Mouse (Mus musculus): Measurements from ENCODE around the gene Ccdc82. TPM values are rescaled to one million over a fixed set of nuclear protein-coding genes. Genes with fewer than 3 reads are reported as not detected.

The Ccdc82 gene
- polyA plus RNA-seq, 1 experiment from 2014 or later: 9.5 TPM

DNA sequence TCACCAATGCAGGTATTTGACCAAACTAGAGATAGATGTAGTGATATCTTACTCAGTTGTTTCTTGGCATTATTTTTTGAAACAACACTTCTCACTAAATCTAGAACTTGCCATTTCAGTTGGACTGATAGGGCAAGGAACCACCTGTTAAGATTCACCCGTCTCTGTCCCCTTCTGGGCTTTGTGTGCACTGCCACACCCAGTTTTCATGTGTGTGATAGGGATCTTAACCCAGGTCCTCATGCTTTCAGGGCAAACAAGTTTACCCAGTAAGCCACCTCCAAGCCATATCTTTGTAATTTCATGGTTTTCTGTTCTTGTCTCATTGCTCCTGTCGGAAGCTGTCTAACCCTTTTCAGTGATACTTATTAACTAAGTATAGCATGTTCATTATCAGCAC lies 4.5 kb downstream of the Ccdc82 start:
- Histone ChIP-seq H3K4me1 (replicated peaks) (peaks cover 15% of the 10 kb centered on the region), H3K9me3 (replicated peaks) (no peaks in the 10 kb centered on the region), H3K9ac (no peak overlapping the region), H3K36me3 (peaks cover 10% of the 10 kb centered on the region), H3K27me3 (no peaks in the 10 kb centered on the region), H3K4me3 (replicated peaks) (no peak overlapping the region), H3K27ac (no peak overlapping the region), H3K4me2 (no peak overlapping the region)
- DNase-seq (no peak), ATAC-seq (ENCODE audit: low read depth) (no peak)
- WGBS (ENCODE audit: insufficient replicate concordance): 28% methylated on average over 2 of the region's 2 CpGs

DNA sequence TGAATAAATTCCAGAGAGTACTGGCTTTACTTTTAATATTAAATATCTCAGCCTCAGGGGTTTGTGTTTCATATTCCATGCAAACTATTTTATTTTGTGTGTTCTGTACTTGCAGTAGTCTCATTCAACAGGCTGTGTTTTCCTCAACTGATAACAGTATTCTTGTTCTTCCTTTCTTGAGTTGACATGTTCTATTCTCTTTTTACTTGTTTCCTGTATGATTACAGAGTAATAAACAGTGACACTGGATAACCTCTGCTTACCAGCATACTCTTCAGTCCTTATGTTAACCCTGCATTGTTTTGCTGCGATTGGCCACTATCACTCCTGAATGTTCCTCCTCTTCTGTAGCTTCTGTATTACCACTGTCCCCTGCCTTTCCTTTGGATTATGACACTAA lies 10.0 kb downstream of the Ccdc82 start:
- Histone ChIP-seq H3K4me1 (replicated peaks) (no peaks in the 10 kb centered on the region), H3K27me3 (no peaks in the 10 kb centered on the region), H3K36me3 (peaks cover 10% of the 10 kb centered on the region), H3K4me2 (no peak overlapping the region), H3K27ac (no peak overlapping the region), H3K9ac (no peak overlapping the region), H3K9me3 (replicated peaks) (no peaks in the 10 kb centered on the region), H3K4me3 (replicated peaks) (no peak overlapping the region)
- DNase-seq: no peak
- no peak for ATAC-seq (ENCODE audit: low read depth)
- 91% methylated on average over 1 of the region's 1 CpGs for WGBS (ENCODE audit: insufficient replicate concordance)

DNA sequence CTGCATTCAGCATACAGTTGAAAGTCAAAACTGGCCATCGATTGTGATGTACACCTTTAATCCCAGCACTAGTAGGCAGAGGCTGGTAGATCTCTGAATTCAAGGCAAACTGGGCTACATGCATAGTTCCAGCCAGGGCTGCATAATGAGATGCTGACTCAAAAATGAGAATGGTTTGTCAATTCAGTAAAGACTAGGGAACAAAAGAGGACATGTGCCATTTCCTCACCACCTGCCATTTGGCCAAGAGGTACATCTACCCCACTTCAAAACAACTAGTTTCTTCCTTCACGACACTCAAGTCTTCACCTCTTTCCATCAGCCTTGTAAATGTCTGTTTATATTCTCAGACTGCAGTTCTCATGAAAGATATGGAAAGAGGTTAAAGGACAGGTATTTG lies 11.4 kb downstream of the Ccdc82 start:
- Histone ChIP-seq H3K9ac (no peak overlapping the region), H3K4me2 (no peak overlapping the region), H3K9me3 (replicated peaks) (no peaks in the 10 kb centered on the region), H3K4me1 (replicated peaks) (no peaks in the 10 kb centered on the region), H3K27me3 (no peaks in the 10 kb centered on the region), H3K4me3 (replicated peaks) (no peak overlapping the region), H3K27ac (no peak overlapping the region), H3K36me3 (peaks cover 4% of the 10 kb centered on the region)
- DNase-seq (no peak), ATAC-seq (ENCODE audit: low read depth) (no peak)
- WGBS (ENCODE audit: insufficient replicate concordance): 90% methylated on average over 2 of the region's 2 CpGs

DNA sequence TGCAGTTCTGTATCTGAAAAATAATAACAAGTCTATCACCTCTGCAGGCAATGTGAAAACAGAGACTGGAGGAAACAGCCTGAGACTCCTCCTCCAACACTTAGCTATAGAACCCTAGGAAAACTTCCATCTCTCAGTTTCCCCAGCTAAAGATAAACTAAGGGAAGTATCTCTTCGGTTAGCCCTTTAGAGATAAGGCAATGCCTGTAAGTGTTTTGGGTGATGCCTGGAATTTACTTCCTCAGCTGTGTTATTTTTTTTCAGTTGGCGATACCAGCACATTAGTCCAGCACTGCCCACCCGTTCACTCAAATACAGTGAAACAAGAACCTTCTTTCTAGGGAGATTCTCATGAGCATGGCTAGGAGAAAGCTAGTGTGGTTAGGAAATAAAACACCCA lies 14.2 kb downstream of the Ccdc82 start:
- Histone ChIP-seq H3K27me3 (no peaks in the 10 kb centered on the region), H3K36me3 (no peaks in the 10 kb centered on the region), H3K27ac (no peak overlapping the region), H3K4me3 (replicated peaks) (no peak overlapping the region), H3K4me2 (no peak overlapping the region), H3K9ac (no peak overlapping the region), H3K4me1 (replicated peaks) (no peaks in the 10 kb centered on the region), H3K9me3 (replicated peaks) (no peaks in the 10 kb centered on the region)
- 32% methylated on average over 3 of the region's 3 CpGs for WGBS (ENCODE audit: insufficient replicate concordance)
- ATAC-seq (ENCODE audit: low read depth) (no peak), DNase-seq (no peak)

DNA sequence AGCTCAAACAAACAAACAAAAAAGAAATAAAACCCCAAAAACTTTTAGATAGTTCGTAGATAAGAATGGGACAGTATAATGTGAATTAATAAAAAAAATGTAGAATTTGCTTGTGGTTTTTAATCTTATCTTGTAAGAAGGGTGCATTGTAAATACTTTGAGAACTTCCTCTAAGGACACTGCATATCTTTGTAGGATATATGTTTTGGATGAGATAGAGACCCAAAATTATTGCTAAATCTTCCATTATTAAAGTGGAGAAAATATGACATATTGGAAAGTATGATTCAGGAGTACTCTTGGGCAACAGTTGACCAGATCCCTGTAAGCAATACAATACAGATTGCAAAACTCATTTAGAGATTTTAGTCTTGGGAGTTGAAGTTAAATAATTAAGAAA lies 26.5 kb downstream of the Ccdc82 start:
- WGBS (ENCODE audit: insufficient replicate concordance): 74% methylated on average over 1 of the region's 1 CpGs
- Histone ChIP-seq H3K27ac (no peak overlapping the region), H3K4me3 (replicated peaks) (no peak overlapping the region), H3K36me3 (peaks cover 13% of the 10 kb centered on the region), H3K4me1 (replicated peaks) (no peaks in the 10 kb centered on the region), H3K9me3 (replicated peaks) (no peaks in the 10 kb centered on the region), H3K9ac (no peak overlapping the region), H3K4me2 (no peak overlapping the region), H3K27me3 (no peaks in the 10 kb centered on the region)
- ATAC-seq (ENCODE audit: low read depth) (no peak), DNase-seq (no peak)

DNA sequence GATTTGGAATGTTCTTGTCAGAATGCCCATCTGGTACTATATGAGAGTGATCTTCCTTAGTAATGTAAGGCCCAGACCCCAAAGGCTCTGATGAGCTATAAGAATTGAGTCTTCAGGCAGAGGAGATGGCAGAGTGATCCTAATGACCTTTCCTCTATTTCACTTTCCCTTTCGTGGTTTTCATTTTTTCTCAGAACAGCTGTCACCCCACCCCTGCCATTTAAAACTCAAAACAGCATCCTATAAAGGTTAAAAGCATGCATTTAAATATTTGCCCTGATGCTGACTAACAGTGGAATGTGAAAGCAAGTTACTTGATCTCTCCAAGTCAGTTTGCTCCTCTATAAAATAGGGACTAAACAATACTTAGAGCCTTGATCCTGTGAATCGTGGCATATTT lies 40.7 kb downstream of the Ccdc82 start:
- H3K4me1 ChIP-seq (replicated peaks): no peaks in the 10 kb centered on the region
- no peaks in the 10 kb centered on the region for H3K27me3 ChIP-seq
- peaks cover 12% of the 10 kb centered on the region for H3K36me3 ChIP-seq
- WGBS (ENCODE audit: insufficient replicate concordance): 68% methylated on average over 2 of the region's 2 CpGs
- DNase-seq (no peak), ATAC-seq (ENCODE audit: low read depth) (no peak)
- no peaks in the 10 kb centered on the region for H3K9me3 ChIP-seq (replicated peaks)
- no peak overlapping the region for H3K4me2 ChIP-seq
- no peak overlapping the region for H3K27ac ChIP-seq
- H3K4me3 ChIP-seq (replicated peaks): no peak overlapping the region
- no peak overlapping the region for H3K9ac ChIP-seq

DNA sequence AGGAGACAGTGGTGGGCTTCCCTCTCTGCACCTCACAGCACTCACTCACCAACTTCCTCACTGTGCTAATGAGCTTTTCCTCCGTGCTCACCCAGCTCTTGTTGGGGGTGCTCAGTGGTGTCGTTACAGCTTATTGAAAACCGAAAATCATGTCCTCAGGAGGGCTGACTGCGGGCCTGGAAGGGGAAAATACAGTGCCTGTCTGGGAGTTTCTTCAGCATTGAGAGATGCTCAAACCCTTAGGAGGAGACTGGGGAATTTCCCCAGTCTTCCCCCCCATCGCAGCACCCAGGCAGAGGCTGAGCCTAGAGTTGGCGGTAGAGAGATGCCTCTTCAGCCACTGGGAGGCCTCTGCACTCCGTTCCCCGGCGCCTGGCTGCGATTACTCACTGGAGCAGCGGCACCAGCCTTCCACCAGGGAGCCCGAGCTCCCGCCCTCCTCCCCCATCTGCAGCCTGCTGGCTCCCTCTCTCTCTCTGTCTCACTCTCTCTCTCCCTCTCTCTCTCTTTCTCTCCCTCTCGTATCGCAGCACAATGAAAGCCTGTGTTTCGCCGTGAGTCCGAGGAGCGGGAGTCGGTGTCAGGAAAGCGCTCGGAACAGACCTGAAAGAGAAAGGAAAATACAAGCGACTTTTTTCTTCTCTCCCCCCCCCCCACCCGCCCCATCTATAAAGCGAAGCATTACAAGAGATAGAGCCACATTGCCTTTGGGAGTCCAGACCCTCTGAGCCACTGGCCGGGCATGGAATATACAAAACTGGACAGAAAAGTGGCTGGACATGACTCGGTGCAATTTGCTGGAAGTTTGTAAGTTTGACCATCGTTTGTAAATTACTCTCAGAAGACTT lies 49.7 kb downstream of the Ccdc82 start:
- H3K36me3 ChIP-seq: no peaks in the 10 kb centered on the region
- DNase-seq: peak; percentile 74
- peaks cover 37% of the 10 kb centered on the region for H3K4me1 ChIP-seq (replicated peaks)
- H3K9ac ChIP-seq: peak overlapping the region; percentile 74
- ATAC-seq (ENCODE audit: low read depth): peak; percentile 88
- under 1% methylated on average over 28 of the region's 28 CpGs for WGBS (ENCODE audit: insufficient replicate concordance)
- H3K27ac ChIP-seq: no peak overlapping the region
- H3K4me2 ChIP-seq: peak overlapping the region; percentile 95
- H3K9me3 ChIP-seq (replicated peaks): no peaks in the 10 kb centered on the region
- H3K27me3 ChIP-seq: peaks cover 4% of the 10 kb centered on the region; the same call in 1 of the 2 replicates
- H3K4me3 ChIP-seq (replicated peaks): peak overlapping the region; percentile 66

DNA sequence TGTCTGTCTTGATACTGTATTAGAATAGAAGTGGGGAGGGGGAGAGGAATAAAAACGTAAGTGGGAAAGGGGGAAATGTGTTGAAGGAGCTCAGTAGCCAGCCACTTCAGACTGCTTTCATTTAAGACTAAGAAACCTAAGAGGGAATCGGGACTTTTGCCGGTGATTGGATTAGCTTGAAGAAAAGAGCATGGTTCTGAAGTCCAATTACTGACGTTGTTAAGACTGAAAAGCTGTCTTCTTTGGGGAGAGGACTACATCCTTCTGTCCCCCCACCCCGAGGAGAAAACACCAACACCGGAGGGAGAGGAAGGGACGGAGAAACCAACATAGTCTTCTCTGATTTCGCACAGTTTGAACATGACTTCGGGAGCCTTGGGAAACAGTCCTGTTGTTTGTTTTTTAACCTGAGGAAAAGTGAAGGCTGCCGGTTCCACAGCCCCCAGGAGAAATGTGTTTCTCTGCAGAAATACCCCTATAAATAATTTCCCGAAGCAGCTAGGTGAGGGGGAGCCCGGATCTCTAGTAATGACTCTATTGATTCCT lies 50.4 kb downstream of the Ccdc82 start:
- ATAC-seq (ENCODE audit: low read depth) (no peak), DNase-seq (no peak)
- Histone ChIP-seq H3K4me2 (peak overlapping the region; percentile 95), H3K27ac (0 out of 2 replicates have a peak overlapping the region, but pooled peaks have one; percentile 21), H3K36me3 (no peaks in the 10 kb centered on the region), H3K9ac (peak overlapping the region; percentile 74), H3K27me3 (peaks cover 4% of the 10 kb centered on the region; the same call in 1 of the 2 replicates), H3K4me1 (replicated peaks) (peaks cover 41% of the 10 kb centered on the region), H3K9me3 (replicated peaks) (no peaks in the 10 kb centered on the region), H3K4me3 (replicated peaks) (peak overlapping the region; percentile 66)
- under 1% methylated on average over 12 of the region's 12 CpGs for WGBS (ENCODE audit: insufficient replicate concordance)

DNA sequence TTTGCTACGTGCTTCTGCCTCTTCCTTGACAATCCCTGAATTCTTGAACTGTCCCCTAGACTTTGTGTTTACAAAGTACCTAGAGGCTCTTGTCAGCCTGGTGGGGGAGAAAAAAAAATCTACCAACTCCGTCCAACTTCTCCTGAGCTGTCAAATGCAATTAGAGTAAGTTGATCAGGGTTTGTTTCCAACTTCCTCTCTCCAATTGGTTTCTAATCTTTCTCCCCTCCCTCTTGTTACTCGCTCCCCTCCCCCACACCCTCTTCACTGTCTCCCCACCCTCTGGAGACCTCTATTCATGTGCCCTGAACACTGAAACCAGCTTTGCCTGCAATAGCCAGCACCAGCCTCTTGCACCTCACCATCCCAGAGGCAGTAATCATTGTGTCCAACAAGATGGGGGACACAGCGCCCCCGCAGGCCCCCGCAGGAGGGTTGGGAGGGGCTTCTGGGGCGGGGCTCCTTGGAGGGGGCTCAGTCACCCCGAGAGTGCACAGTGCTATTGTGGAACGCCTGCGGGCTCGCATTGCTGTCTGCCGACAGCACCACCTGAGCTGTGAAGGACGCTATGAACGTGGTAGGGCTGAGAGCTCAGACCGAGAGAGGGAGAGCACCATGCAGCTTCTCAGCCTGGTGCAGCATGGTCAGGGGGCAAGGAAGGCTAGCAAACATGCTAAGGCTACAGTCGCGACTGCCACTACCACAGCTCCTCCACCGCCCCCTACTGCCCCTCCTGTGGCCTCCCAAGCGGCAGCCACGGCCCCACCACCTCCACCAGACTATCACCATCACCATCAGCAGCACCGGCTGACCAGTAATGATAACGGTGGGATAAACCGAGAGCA lies 51.1 kb downstream of the Ccdc82 start, which contains the start of gene Maml2:
Maml2 (plus strand) TSS at position 290 of the 845 bp plus-strand sequence.
- DNase-seq: peak; percentile 47

DNA sequence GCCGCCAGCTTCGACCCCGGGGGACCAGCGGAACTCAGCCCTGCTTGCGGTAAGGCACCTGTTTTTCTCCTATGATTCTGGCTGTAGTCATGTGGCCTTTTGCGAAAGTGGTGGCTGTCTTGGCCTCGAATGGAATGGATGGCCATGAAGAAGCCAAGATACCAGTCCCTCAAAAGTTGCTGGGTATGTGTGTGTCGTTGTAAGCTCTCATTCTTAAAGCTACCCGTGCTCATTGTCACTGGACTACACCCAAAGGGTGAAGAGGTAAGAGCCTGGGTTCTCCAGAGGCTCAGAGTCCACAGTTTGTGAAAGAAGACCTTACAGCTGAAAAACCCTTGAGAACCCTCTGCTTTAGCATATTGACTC lies 51.7 kb downstream of the Ccdc82 start:
- 7% methylated on average over 9 of the region's 9 CpGs for WGBS (ENCODE audit: insufficient replicate concordance)
- H3K4me1 ChIP-seq (replicated peaks): peaks cover 44% of the 10 kb centered on the region
- H3K36me3 ChIP-seq: no peaks in the 10 kb centered on the region
- no peaks in the 10 kb centered on the region for H3K9me3 ChIP-seq (replicated peaks)
- peak overlapping the region; percentile 9; the same call in 1 of the 2 replicates for H3K27ac ChIP-seq
- H3K27me3 ChIP-seq: peaks cover 4% of the 10 kb centered on the region; the same call in 1 of the 2 replicates
- peak overlapping the region; percentile 95 for H3K4me2 ChIP-seq
- H3K4me3 ChIP-seq (replicated peaks): peak overlapping the region; percentile 66
- ATAC-seq (ENCODE audit: low read depth) (no peak), DNase-seq (no peak)
- peak overlapping the region; percentile 74 for H3K9ac ChIP-seq

More for the DNA sequence above, 51.1 kb downstream of the Ccdc82 start, which contains the start of gene Maml2:
- H3K4me1 ChIP-seq (replicated peaks): peaks cover 41% of the 10 kb centered on the region
- no peaks in the 10 kb centered on the region for H3K9me3 ChIP-seq (replicated peaks)
- ATAC-seq (ENCODE audit: low read depth): peak; percentile 70
- peak within 1 kb of the TSS; percentile 95 for H3K4me2 ChIP-seq
- no peaks in the 10 kb centered on the region for H3K36me3 ChIP-seq
- H3K9ac ChIP-seq: peak within 1 kb of the TSS; percentile 74
- WGBS (ENCODE audit: insufficient replicate concordance): under 1% methylated on average over 23 of the region's 23 CpGs
- peak within 1 kb of the TSS; percentile 66 for H3K4me3 ChIP-seq (replicated peaks)
- peak within 1 kb of the TSS; percentile 21; the same call in 1 of the 2 replicates for H3K27ac ChIP-seq
- H3K27me3 ChIP-seq: peaks cover 4% of the 10 kb centered on the region; the same call in 1 of the 2 replicates

DNA sequence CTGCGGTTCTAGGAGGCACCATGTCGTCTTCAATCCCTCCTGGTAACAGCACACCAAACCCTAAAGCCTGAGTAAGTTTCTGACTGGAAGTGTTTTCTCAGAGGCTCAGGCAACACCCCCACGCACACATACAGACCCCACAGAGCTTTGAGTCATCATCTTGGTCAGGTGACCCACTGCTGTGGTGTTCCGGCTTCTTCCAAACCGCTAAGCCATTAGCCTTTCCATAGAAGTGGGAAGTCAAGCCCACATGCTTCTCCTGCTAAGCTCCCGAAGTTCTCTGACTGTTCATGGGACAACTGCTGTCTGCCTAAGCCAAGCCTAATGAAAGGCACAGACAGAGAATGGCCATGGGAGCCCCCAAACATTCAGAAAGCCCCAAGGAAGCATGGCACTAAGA lies 52.4 kb downstream of the Ccdc82 start:
- DNase-seq (no peak), ATAC-seq (ENCODE audit: low read depth) (no peak)
- Histone ChIP-seq H3K4me3 (replicated peaks) (no peak overlapping the region), H3K27ac (no peak overlapping the region), H3K4me1 (replicated peaks) (peaks cover 51% of the 10 kb centered on the region), H3K36me3 (no peaks in the 10 kb centered on the region), H3K9ac (no peak overlapping the region), H3K9me3 (replicated peaks) (no peaks in the 10 kb centered on the region), H3K27me3 (peaks cover 4% of the 10 kb centered on the region; the same call in 1 of the 2 replicates), H3K4me2 (peak overlapping the region; percentile 95; the same call in 1 of the 2 replicates)
- WGBS (ENCODE audit: insufficient replicate concordance): 76% methylated on average over 6 of the region's 6 CpGs
